Mouse (Mus musculus): Measurements from ENCODE around the gene Ctdsp2.

DNA sequence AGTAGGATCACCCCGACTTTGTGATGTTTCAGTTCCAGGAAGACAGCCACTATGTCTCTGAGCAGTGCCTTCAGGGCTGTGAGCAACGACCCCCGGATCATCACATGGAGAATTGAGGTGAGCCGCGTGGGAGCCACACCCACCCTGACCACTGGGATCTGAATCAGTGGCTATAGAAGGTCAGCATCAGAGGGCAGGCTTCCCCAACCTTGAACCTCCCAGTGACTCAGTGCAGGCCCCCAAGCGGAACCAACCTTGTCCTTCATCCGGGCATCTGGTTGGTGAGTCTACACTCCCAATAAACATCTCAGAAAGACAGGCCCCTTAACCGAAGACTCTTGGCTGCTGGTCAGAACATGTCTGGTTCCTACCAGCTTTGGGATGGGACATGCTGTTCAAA is 24.8 kb downstream of the Ctdsp2 start:
- TF ChIP-seq CTCF (conservative IDR thresholded peaks at IDR 0.05; ENCODE audit: insufficient read depth, insufficient read length, low read depth, low read length) (no peak), POLR2A (IDR thresholded peaks at IDR 0.05; ENCODE audit: low read depth, low read length) (no peak)
